Mouse (Mus musculus): ENCODE data around the gene Reg2. TPM values are rescaled to one million over a fixed set of nuclear protein-coding genes. Genes with fewer than 3 reads are reported as not detected.
"Not testable (repeated sequence)": the region's sequence is repeated elsewhere in the genome, so short reads cannot be mapped to it uniquely, and the experiment has no call there.

The Reg2 gene
- total RNA-seq (2015) (not detected in 2 replicates), total RNA-seq (2017) (not detected in 2 replicates)

GRCm38 (mm10) chr6:78395323-78395722 is at the start of gene Reg2:
Gene Reg2 (plus strand): TSS chr6:78395623.
- ATAC-seq (replicated peaks; ENCODE audit: poor library complexity), result not testable (repeated sequence)

GRCm38 (mm10) chr6:78361971-78362563 is 33.4 kb upstream of the Reg2 start:
- ATAC-seq (replicated peaks; ENCODE audit: poor library complexity), result no peak

DNA sequence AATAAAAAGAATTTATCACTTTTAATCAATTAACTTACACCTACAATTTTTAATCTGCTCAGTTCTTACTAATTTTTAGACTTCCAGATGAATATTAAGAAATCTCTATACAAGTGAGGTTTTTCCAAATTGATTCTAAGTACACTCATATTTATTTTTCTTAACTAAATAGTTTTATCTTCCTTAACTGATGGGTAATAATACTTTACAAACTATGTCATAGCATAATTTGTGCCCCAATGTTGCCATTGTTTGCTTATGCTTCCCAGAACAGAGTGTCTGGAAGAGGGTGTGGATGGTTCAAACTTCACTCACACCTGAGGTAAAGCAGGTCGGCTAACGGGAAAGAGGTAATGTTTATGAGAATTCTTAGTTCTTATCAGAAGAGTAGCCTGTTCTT is 25.1 kb upstream of the Reg2 start, which contains the start of gene Reg3b:
Gene Reg3b, plus strand, starts transcription at position 301 of the 400 bp plus-strand sequence.
- no peak for ATAC-seq (replicated peaks; ENCODE audit: poor library complexity)

- ATAC-seq (replicated peaks; ENCODE audit: poor library complexity), result no peak
These were observed 16.7 kb upstream of the Reg2 start, which contains the start of gene Reg3d for GRCm38 (mm10) chr6:78378765-78379164. Gene Reg3d (minus strand): TSS chr6:78378865.

- ATAC-seq (replicated peaks; ENCODE audit: poor library complexity), result no peak
These were observed 15.0 kb upstream of the Reg2 start, which contains the start of gene Reg3a for GRCm38 (mm10) chr6:78380409-78380808. Gene Reg3a (plus strand): TSS chr6:78380709.

DNA sequence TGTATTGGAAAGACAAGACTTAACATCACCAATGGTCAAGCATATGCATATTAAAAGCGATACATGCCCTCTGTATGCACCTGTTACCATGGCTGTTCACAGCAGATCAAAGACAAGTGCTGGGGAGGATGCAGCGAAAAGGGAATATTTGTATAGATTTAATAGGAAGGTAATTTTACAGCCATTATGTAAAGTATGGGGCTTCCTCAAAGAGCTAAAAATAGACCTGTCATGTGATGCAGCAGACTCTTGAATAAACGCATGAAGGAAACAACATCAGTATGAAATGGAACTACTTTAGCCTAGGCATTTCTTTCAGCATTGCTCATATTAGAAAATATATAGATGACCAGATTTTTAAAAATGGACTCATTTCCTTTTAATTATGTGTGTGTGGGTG is 9.8 kb upstream of the Reg2 start:
- ATAC-seq (replicated peaks; ENCODE audit: poor library complexity), result no peak

DNA sequence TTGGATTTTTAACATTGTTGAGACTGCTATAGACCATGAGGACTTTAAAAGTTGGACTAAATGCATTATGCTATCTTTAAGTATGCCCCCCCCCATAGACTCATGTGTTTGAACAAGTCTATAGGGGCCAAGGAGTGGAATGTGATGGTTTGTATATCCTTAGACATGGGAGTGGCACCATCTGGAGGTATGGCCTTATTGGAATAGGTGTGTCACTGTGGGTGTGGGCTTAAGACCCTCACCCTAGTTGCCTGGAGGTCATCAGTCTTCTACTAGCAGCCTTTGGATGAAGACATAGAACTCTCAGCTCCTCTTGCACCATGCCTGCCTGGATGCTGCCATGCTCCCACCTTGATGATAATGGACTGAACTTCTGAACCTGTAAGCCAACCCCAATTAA is 27.0 kb downstream of the Reg2 start, which contains the start of gene Reg1:
Gene Reg1, plus strand, starts transcription at position 301 of the 400 bp plus-strand sequence.
- ATAC-seq (replicated peaks; ENCODE audit: poor library complexity), result not testable (repeated sequence)

- no peak for ATAC-seq (replicated peaks; ENCODE audit: poor library complexity)
These were observed 30.1 kb downstream of the Reg2 start for GRCm38 (mm10) chr6:78425497-78425896.

DNA sequence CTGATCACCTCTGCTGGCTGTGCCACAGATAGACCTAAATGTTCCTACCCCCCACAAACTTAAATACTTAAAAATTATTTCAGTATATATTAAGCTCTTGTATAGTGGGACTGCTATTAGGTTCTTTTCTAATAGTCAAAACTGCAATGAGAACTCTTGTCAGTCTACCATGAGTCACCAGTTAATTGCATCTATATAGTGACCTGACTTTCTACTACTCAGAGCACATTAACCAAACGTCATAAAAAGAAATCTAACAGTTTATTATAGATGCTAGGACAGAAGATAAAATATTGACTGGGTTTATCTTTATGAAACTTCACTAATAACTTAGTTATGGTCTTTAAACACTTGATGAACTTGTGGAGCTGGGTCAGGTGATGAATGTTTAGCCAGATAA is 51.8 kb downstream of the Reg2 start:
- no peak for ATAC-seq (replicated peaks; ENCODE audit: poor library complexity)

GRCm38 (mm10) chr6:78448409-78448808 is 53.0 kb downstream of the Reg2 start:
- ATAC-seq (replicated peaks; ENCODE audit: poor library complexity), result no peak

- no peak for ATAC-seq (replicated peaks; ENCODE audit: poor library complexity)
These were observed 57.4 kb downstream of the Reg2 start for GRCm38 (mm10) chr6:78452804-78453203.

Other genes with a start within 250 kb of the Reg2 start
- not detected in 2 replicates for gene Reg3b, start 25.0 kb upstream of the Reg2 start, total RNA-seq (2015)
- not detected in 2 replicates for gene Reg3b, start 25.0 kb upstream of the Reg2 start, total RNA-seq (2017)
- not detected in 2 replicates for gene Reg3d, start 16.8 kb upstream of the Reg2 start, total RNA-seq (2015)
- gene Reg3d, start 16.8 kb upstream of the Reg2 start, total RNA-seq (2017), result not detected in 2 replicates
- gene Reg3a, start 14.9 kb upstream of the Reg2 start, total RNA-seq (2015), result not detected in 2 replicates
- gene Reg3a, start 14.9 kb upstream of the Reg2 start, total RNA-seq (2017), result not detected in 2 replicates
- not detected in 2 replicates for gene Reg1, start 27.1 kb downstream of the Reg2 start, total RNA-seq (2015)
- not detected in 2 replicates for gene Reg1, start 27.1 kb downstream of the Reg2 start, total RNA-seq (2017)
- gene Reg3g, start 73.2 kb downstream of the Reg2 start, total RNA-seq (2015), result not detected in 2 replicates
- not detected in 2 replicates for gene Reg3g, start 73.2 kb downstream of the Reg2 start, total RNA-seq (2017)